Mouse (Mus musculus) spleen, adult 12 weeks (tissue): ENCODE results near the gene Cdk14.
"Not testable (repeated sequence)": the region's sequence is repeated elsewhere in the genome, so short reads cannot be mapped to it uniquely, and the experiment has no call there.

Source experiments
- DNase-seq: peaks from one replicate; pipeline ENCODE4 v3.0.0; 2022; ENCODE audit warnings: low spot score

The Cdk14 gene

GRCm38 (mm10) chr5:5365285-5366076 lies 54.6 kb downstream of the Cdk14 start:
- DNase-seq = no peak

- no peak for DNase-seq
These were observed 58.4 kb downstream of the Cdk14 start for GRCm38 (mm10) chr5:5361684-5362083.

- no peak for DNase-seq
These were observed 59.8 kb downstream of the Cdk14 start for GRCm38 (mm10) chr5:5360338-5360737.

GRCm38 (mm10) chr5:5359915-5360314 lies 60.2 kb downstream of the Cdk14 start:
- no peak for DNase-seq

GRCm38 (mm10) chr5:5359370-5359769 lies 60.7 kb downstream of the Cdk14 start:
- no peak for DNase-seq

- no peak for DNase-seq
These were observed 61.9 kb downstream of the Cdk14 start for GRCm38 (mm10) chr5:5358019-5358717.

- no peak for DNase-seq
These were observed 65.3 kb downstream of the Cdk14 start for GRCm38 (mm10) chr5:5354684-5355368.

GRCm38 (mm10) chr5:5353946-5354345 lies 66.2 kb downstream of the Cdk14 start:
- DNase-seq = no peak

- DNase-seq = no peak
These were observed 75.5 kb downstream of the Cdk14 start for GRCm38 (mm10) chr5:5344646-5345045.

GRCm38 (mm10) chr5:5343741-5344140 lies 76.4 kb downstream of the Cdk14 start:
- no peak for DNase-seq

- no peak for DNase-seq
These were observed 76.8 kb downstream of the Cdk14 start for GRCm38 (mm10) chr5:5343267-5343666.

GRCm38 (mm10) chr5:5342410-5343137 lies 77.5 kb downstream of the Cdk14 start:
- DNase-seq = no peak

- no peak for DNase-seq
These were observed 78.5 kb downstream of the Cdk14 start for GRCm38 (mm10) chr5:5341611-5342010.

GRCm38 (mm10) chr5:5333916-5334315 lies 86.2 kb downstream of the Cdk14 start:
- no peak for DNase-seq

GRCm38 (mm10) chr5:5330926-5331460 lies 89.1 kb downstream of the Cdk14 start:
- DNase-seq = no peak

GRCm38 (mm10) chr5:5329018-5329417 lies 91.1 kb downstream of the Cdk14 start:
- not testable (repeated sequence) for DNase-seq

GRCm38 (mm10) chr5:5326716-5327115 lies 93.4 kb downstream of the Cdk14 start:
- DNase-seq = no peak

GRCm38 (mm10) chr5:5322699-5323098 lies 97.4 kb downstream of the Cdk14 start:
- no peak for DNase-seq

GRCm38 (mm10) chr5:5320506-5321181 lies 99.5 kb downstream of the Cdk14 start:
- no peak for DNase-seq

GRCm38 (mm10) chr5:5319824-5320505 lies 100.1 kb downstream of the Cdk14 start:
- no peak for DNase-seq

GRCm38 (mm10) chr5:5314270-5314669 lies 105.8 kb downstream of the Cdk14 start:
- no peak for DNase-seq
